Mouse (Mus musculus) megakaryocyte-erythroid progenitor cell, adult 5-6 weeks (primary cell): ENCODE measurements around the gene Nup210. TPM values are rescaled to one million over a fixed set of nuclear protein-coding genes. Genes with fewer than 3 reads are reported as not detected.

Experiments used
- ATAC-seq: replicated peaks from 2 replicates; pipeline ENCODE4 v1.8.0; 2016; ENCODE audit warnings: mild to moderate bottlenecking, inconsistent platforms; ENCODE audit not compliant: severe bottlenecking, poor library complexity, low FRiP score, low TSS enrichment
- total RNA-seq, 2 experiments: library from RNA; stranded (forward) in 1 of 2; stranded (reverse) in 1 of 2; fragments of 200-1000, 215-1000 nt in 1 of 2; fragments of >200 nt in 1 of 2; fragmentation: Nextera tagmentation in 1 of 2; gene quantifications; 2 replicates each; pipeline ENCODE4 v1.2.3; 2014 to 2017

Nup210 gene
- total RNA-seq, 2 experiments from 2014 or later, result 135 to 185 TPM

GRCm38 (mm10) chr6:90996181-90996580 lies 120.4 kb downstream of the Nup210 start:
- ATAC-seq, result no peak

DNA sequence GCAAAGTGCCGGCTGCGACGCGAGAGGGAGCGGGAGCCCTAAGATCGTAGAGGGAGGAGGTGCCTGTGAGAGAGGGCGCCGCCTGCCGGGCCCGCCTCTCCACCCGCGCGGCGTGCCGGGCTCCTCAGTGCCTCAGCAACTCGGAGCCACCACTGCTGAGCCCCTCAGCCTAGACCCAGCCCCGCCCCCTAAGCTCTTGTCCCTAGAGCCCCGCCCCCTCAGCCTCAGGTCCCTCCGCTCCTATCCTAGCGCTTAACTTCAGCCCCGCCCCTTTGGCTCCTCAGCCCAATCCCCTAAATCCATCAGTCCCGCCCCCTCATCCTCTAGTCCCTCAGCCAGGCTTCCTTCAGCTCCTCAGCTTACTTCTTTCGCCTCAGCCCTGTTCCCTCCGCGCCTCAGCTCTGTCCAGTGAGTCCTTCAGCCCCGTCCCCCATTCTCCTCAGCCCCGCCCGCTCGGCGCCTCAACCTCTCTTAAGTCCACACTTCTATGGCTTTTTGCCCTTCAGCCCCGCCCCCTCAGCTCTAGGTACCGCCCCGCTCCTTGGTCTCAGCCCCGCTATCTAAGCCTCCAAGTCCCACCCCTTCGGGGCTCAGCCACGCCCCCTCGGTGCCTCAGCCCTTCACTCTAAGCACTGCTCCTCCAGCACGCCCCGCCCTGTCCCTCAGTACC lies 127.8 kb downstream of the Nup210 start, which contains the start of gene Iqsec1:
Gene Iqsec1, minus strand, starts transcription at position 38 of the 670 bp plus-strand sequence.
- ATAC-seq, result peak; percentile 94

DNA sequence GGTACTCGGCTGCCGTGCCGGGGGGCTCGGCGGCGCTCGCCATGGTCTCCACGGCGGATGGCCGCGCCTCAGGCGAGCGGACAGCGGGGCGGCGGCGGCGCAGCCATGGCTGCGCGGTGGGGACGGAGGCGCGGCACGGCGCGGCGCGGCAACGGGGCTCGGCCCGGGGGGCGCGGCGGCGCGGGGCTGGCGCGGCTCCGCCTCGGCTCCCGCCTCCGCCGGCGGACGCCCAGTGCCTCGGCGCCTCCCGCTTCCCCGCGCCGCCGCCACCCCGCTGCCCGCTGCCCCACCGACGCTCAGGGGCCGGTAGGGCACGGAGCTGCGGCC lies 128.4 kb downstream of the Nup210 start:
- ATAC-seq, result no peak

DNA sequence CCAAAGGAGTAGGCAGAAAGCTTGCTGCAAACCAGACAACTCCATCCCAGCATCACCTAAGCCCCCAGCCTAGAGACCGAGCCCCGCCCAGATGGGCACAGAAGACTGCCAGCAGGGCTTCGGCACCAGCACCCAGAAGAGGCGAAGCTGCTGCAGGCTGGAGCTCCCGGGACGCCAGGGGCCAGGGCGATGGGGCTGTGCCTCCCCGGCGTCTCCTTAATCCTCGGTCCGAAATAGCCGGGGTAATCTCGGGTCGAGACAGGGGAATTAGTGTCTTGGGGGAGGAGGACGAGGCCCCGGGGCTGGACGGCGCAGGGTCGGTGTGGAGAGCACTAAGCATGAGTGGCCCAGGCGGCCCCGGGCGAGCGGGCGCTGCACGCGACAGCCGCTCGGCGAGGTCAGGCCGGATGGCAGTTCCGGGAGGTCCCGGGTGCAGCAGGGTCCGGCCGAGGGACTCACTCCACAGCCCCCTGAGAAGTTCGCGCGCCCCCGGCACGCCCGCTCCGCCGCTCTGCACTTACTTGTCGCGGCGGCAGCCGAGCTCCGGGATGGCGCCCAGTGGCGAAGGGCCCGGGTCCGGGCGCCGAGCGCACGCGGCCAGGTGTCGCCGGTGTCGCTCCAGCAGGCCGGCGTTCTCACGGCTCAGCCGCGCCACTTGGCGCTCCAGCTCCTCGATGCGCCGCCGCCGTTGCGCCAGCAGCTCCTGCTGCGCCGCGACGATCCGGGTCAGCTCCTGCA lies 128.9 kb downstream of the Nup210 start:
- no peak for ATAC-seq

- ATAC-seq, result no peak
Measured at GRCm38 (mm10) chr6:90984101-90984500, 132.5 kb downstream of the Nup210 start.

GRCm38 (mm10) chr6:90974279-90974678 lies 142.3 kb downstream of the Nup210 start:
- no peak for ATAC-seq

DNA sequence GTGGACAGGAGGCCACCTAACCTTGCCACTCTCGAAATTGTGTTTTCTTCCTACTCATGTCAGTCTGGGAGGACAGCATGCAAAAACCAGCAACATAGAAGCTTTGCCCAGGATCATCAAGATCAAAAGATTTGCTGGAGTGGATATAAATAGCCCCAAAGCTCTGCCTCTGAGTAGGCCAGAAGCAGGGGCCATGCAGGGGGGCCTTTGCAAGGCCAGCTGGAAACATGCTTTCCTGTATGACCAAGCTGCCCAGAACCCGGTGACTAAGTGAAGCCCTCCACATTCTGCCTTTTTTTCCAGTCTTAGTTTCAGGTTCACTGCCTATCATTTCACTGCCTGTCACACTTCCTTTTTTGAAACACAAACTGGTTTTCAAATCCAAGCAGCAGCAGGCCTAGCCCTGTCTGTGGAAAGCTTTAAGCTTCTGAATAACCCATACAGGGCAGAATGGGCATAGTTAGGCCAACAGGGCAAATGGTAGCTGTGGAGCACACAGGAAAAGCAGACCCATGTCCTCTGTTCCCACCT lies 147.2 kb downstream of the Nup210 start:
- ATAC-seq, result no peak

Other genes starting within 250 kb of the Nup210 start
- 32.1 and 74.3 TPM in 2 replicates for gene Iqsec1, start 128.1 kb downstream of the Nup210 start, total RNA-seq (2014; fragmentation: Nextera tagmentation)
- gene Iqsec1, start 128.1 kb downstream of the Nup210 start, total RNA-seq (2017), result 14.7 and 15.0 TPM in 2 replicates
- gene Hdac11, start 39.8 kb upstream of the Nup210 start, total RNA-seq (2014; fragmentation: Nextera tagmentation), result 2.1 and 8.1 TPM in 2 replicates
- 0.99 and 1.0 TPM in 2 replicates for gene Hdac11, start 39.8 kb upstream of the Nup210 start, total RNA-seq (2017)
- gene Fbln2, start 95.6 kb upstream of the Nup210 start, total RNA-seq (2014; fragmentation: Nextera tagmentation), result not detected in 2 replicates
- not detected in 2 replicates for gene Fbln2, start 95.6 kb upstream of the Nup210 start, total RNA-seq (2017)